Mouse (Mus musculus): ENCODE measurements at regions not wholly inside any gene's neighbourhood (a gene's known extent, or its start where the extent isn't known, plus 50 kb on each side); places are given as distances from the start of the nearest gene placed in this dataset.

DNA sequence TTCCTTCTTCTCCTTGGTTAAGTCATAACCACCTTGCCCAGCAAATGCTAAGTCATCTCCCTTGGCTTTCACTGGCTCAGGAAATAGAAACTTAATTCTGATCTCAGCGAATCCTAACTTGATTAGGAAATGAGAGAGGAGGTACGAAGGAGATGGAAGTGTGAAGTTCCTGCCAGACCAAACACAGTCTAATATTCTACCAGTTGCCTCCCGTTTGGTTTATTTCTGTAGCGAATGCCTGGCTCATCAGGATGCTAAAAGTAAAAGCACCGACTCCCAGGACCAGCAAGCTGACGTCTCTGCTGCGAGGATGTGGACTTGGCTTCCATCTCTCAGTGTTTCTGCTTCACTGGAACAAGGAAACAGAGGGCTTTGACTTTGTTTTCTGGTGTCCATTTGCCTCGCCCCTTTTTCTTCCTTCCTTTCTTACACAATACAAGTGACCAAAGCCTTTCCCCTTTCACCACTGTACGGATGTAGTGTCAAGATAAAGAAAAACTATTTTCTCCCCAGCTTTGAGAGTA, 204.3 kb downstream of the Dusp6 start:
- no peak for DNase-seq

DNA sequence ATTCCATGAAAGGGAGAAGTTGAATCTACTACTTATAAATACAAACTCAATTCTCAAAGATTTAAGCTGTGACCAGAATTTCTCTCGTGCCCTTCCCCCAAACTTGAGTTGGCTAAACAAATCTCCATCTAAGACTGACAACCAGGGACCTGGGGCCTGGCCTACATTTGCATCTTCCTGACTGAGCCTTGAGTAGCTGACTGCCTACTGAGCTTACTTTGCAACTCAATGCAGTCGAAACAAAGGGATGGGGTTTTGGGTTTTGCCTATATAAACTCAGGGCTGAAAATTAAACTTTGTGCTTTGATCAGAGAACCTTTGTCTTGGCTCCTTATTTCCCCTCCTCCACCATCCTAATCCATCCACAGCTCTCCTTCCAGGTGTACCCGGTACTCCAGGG, 205.9 kb downstream of the Dusp6 start:
- no peak for DNase-seq

GRCm38 (mm10) chr10:99471832-99472497, 208.9 kb downstream of the Dusp6 start:
- no peak for DNase-seq

DNA sequence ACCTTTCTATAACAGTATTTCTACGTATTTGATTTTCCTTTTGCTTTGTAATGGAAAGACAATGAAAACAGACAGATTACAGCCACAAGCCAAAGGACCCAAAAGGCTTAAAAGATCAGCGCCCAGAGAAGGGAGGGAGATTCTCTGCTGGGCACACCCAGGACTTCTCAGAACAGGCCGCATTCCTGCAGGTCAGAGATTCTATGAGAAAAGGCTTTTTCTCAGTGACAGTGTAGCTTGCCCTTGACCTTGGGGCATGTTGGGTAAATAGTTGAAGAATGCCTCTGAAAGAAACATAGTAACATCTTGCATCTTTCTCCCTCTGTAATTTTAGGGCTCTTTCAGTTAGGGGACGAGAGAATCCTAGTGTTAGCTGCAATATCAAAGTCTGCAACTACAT, 209.8 kb downstream of the Dusp6 start:
- DNase-seq: no peak

GRCm38 (mm10) chr10:99473758-99474157, 210.7 kb downstream of the Dusp6 start:
- no peak for DNase-seq

GRCm38 (mm10) chr10:99474546-99474945, 211.5 kb downstream of the Dusp6 start:
- no peak for DNase-seq

DNA sequence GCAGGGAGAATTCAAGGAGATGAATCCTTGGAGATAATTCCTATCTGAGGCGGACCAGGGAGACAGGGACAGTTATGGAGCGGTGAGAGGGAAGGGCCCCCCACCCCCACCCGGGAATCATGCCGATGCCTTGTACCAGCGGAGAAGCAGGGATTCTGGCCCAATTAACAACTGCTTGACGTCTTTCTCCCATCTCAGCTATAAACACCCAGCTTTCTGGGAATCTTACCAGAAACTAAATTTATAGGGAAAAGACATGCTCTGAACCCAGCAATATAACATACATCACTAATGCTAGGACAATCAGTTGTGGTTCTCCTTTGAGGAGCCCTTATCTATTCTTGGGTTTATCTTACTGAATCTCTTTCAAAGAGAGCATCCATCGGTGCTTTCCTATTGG, 213.2 kb downstream of the Dusp6 start:
- DNase-seq: no peak

GRCm38 (mm10) chr10:99476776-99477175, 213.7 kb downstream of the Dusp6 start:
- peak; percentile 55 for DNase-seq

- DNase-seq: peak; percentile 85
Measured at GRCm38 (mm10) chr10:99480573-99480972, 217.5 kb downstream of the Dusp6 start.

- peak; percentile 15 for DNase-seq
Measured at GRCm38 (mm10) chr10:99482009-99482408, 219.0 kb downstream of the Dusp6 start.

DNA sequence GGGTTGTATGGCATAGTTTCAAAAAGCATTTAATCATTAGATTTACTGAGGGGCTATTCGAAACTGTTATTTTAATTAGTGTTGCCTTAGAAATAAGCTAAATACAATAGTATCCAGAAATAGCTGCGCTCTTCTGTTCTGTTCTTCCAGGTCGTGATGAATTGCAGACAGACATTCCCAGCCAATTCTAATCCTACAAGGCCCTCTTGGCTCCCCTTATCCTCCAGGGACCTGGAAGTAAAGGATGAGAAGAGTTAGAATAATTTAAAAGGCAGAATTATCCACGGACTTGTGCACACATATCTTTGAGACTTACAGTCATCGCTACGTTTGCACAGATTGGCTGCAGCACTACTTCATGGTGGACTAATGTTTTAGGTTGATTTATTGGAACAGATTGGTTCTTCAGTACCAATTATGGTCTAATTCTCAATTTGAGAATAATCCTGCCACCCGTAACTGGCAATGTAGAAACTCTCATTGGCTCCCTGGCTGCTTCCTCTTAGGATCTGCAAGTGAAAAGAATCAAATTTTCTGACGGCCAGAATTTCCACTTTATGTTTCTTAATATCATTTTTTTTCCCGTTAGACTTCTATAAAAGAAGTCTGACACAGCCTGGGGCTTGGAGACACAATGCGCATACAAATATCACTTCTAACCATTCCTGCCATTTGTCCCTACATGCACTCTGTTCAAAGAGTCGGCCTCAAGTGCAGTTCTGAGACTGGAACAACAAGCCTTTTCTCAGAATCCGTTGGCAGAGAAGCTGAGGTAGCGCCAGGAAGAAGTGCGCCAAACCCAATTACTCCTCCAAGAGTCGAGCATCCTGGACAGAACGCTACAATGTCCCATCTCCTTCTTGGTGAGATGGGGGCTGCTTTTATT, 225.4 kb downstream of the Dusp6 start:
- DNase-seq: no peak

GRCm38 (mm10) chr10:99511514-99512237, 247.8 kb downstream of the Csl start:
- DNase-seq: no peak

DNA sequence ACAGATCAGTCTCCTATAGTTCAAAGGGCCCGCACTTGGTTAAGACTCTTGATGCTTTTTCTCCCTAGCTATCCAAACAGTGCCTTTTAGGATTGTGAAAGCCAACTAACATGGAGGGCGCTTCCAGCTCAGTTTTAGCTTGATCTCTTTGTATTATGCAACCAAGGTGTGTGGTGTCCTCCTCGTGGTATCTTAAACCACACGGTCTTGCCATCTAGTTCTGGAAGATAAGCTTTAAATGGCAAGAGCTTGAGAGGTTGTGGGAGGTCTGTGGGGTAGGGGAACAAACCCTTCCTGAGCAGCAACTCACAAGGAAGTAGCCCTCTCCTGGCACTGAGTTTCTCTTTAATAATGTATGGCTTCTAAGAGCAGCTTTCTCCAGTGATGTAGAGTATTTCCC, 241.5 kb downstream of the Csl start:
- DNase-seq: no peak

- DNase-seq: peak; percentile 67
Measured at GRCm38 (mm10) chr10:99519479-99519878, 240.0 kb downstream of the Csl start.

DNA sequence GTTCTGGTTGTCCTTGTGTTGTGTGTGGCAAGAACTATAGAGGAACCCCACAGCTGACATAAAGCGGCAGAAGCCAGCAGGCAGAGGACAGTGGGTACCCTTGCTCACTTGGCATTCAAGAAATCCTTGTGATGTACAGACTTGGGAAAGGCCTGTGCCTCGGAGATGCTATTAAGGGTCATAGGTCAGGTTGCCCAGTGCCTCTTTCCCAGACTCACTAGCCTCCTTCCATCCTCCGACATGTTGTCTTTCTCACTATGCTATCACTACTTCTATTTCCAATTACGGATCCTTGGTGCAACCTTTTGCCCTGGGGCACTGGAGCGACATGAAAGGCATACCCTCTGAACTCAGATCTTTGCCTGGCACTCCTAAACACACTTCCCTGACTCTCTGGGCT, 235.6 kb downstream of the Csl start:
- DNase-seq: no peak

DNA sequence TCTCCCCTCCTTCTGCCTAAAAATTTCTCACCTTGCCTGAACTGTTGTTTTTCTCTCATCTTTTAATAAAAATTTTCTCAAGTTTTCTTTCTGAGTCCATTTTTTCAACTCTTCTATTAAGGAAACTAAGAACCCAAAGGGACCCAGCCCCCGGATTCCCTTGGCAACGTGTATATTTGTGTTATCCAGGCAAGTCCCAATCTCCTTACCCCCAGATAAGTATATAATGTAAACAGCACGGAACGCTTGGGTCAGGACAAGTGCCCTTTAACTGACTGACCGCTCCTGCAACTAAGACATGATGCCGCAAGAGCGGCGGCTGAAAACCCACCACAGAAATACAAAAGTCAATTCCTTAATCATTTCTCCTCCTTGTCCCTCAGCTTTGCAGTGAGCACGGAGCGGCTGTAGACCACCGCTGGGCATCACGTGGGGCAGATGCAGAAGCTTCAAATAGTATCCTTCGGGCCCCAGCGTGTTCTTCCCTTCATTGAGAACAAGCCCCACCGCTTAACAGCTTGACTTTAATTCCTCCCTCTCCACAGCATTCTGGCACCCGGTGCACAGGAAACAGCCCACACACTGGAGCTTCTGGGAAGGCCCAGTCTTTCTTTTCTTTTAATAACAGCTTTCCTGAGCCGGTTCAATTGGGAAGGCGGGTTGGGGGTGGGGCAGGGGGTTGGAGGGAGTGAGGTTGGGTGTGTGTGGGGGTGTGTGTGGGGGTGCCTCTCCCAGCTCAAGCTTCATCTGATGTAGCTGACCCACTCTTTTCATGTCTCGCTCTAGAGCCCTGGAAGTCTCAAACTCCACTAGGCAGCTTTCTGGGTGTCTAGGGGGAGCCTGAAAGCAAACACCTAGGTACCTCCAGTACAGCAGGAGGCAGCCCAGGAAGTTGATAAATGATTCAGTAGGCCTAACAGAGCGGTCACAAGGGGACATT, 234.9 kb downstream of the Csl start:
- DNase-seq: peak; percentile 68

DNA sequence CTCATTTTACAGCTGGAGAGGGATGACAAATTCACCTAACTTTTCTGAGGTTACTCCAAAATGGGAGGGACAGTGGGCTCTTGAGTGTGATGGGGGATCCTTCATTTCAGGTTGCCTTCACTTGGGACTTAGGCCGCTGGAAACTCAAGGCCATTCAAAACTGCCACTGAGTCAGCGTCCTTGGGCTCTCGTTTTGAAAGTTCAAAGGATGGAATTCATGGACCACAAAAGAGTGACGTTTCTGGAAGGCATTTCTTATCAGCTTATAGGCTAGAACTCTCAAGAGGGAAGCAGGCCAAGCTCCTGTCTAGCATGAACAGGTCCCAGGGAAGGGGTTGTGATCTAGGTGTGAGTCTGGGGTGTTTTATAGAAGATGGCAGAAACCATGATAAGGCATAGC, 233.3 kb downstream of the Csl start:
- DNase-seq: no peak

GRCm38 (mm10) chr10:99526561-99526960, 232.9 kb downstream of the Csl start:
- no peak for DNase-seq

- no peak for DNase-seq
Measured at GRCm38 (mm10) chr10:99531104-99531503, 228.4 kb downstream of the Csl start.

DNA sequence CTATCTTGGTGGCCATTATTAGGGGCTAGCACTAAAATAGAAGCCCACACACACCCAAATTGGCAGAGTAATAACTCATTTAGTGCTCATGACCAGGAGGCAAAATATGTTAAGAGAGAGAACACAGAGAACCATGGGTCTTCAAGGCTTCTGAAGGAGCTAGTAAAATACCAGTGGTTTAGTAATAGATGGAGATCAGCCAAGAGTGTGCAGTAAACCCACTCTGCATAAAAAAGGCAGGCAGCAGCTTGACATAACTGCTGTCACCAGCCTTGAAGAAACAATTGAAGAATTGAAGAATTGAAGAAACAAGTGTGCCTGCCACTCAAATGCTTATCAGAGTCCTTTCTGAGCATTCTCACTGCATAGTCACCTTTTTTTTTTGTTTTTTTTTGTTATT, 227.9 kb downstream of the Csl start:
- DNase-seq: no peak

DNA sequence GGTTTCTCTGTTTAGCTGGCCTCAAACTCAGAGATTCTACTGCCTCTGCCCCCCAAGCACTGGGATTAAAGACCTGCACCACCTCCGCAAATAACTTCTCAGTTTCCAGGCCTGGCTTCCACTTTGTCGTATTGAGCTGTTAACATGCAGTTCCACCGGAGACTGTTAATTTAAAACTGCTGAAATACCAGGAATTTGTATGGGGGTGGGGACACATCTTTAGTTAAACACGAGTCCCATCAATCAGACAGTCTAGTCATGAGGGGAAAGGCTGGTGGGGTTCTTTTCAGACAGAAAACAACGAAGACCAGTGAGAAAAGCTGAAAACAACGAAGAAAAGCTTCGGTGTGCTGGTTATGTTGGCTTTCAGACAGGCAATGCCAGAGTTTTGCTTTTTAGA, 227.5 kb downstream of the Csl start:
- DNase-seq: no peak

- DNase-seq: peak; percentile 25
Measured at GRCm38 (mm10) chr10:99532697-99533119, 226.8 kb downstream of the Csl start.
